Mouse (Mus musculus) spleen, postnatal 10 days (tissue): ENCODE results near the gene Haus2.

Experiments
- DNase-seq, 2 experiments: peaks; one replicate each; pipeline ENCODE4 v3.0.0; 2021 to 2022; ENCODE audit warnings: low spot score in 2 of 2

The Haus2 gene

DNA sequence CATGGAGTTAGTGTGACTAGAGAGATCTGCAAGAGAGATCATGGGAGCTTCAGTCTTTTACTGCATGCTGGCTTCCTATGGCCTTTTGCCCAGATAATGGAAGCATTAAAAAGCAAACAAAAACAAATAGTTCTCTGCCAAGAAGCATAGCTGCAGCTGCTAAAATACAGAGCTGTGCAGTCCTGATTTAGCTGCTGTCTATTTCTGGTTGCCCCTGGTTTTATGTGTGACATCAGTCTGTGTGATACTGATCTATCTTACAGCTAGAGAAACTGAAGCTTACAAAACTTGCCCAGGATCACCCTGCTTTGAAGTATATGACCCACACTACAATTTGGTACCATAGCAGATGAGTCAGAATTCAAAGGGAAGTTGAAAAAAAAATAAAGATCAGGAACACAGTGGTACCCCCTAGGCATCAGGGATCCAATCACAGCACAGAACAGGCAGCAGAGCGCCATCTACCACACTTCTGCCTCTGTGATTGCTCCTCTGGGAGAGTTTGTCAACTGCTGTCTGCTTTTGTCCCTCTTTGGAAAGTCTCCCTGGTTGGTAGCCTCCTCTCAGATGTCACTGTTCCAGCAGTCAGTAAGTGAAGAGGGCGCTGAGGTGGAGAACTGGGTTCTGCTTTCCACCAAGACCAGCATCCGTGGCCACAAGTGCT lies 54.4 kb downstream of the Haus2 start:
- no peak for DNase-seq

DNA sequence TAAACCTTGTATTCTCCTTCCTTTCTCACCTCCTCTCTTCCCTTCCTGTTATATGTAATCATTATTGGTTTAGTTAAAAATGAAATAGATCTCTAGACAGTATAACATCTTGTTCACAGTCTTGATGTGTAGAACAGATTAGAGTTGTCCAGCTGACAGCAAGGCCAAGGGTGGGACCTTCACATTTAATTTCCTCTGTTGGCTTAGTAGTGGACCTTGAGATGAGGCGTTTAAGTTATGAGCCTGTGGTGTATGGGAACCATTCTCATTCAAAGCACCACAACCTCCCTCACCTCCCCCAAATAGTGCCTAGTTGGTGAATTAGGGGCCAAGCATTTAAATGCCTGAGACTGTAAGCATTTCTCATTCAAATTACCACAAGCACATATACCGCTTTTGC lies 58.3 kb downstream of the Haus2 start:
- DNase-seq, result no peak

DNA sequence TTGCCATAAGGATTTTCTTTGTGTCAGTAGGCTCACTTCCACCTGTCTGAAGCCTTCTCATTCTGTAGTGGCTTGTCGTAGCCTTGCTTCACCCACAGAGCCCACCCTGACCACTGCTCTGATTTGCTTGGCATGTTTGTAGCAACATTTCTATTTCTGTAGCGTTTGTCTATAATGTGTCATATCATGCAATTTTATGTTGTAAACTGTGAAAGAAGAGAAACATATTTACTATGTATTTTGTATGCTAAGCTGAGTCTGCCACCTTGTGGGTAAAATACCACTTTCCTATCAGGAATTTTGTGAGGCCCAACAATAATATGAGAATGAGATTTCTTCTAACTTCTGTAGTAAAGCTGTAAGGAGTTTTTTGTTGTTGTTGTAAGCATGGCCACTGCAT lies 61.1 kb downstream of the Haus2 start:
- DNase-seq, result no peak
